In genomic region chr2:164521841-164522240, GRCm38 (mm10) we compare ENCODE assay signal across 10 mouse cellular contexts. TPM values are rescaled to one million over a fixed set of nuclear protein-coding genes. Genes with fewer than 3 reads are reported as not detected.
DNase-seq lines count a peak whose midpoint lies in the region; ATAC-seq lines count a peak whose summit lies in the region.
"Had no signal": no experiment of that assay in that cellular context is flagged by ENCODE, and none has a peak within 500 bp of the region (broad histone marks: within the 10 kb centered on the region; RNA-seq: fewer than 3 reads in every experiment).

No protein-coding gene starts in this region.

- peaks cover 3% of the 10 kb centered on the region; the same call in 1 of the 2 replicates for H3K27me3 ChIP-seq in limb, embryonic 12.5 days
- peaks cover 21% of the 10 kb centered on the region for H3K27me3 ChIP-seq in limb, embryonic 10.5 days (ENCODE audit: low read depth, poor library complexity, severe bottlenecking)
- H3K27me3 ChIP-seq in lung, embryonic 16.5 days (ENCODE audit: control insufficient read depth, insufficient read depth, low read depth, low read length): no peaks in the 10 kb centered on the region

- H3K4me3 ChIP-seq in limb, embryonic 12.5 days (replicated peaks): no peak overlapping the region
- H3K4me3 ChIP-seq in limb, embryonic 10.5 days: no peak overlapping the region
- no peak overlapping the region for H3K4me3 ChIP-seq in lung, embryonic 16.5 days (ENCODE audit: low read length)

- DNase-seq in limb, embryonic 10.5 days (ENCODE audit: low spot score): no peak
- DNase-seq in thymus, postnatal 0 days (ENCODE audit: low spot score): peak; percentile 81
- no peak for DNase-seq in urinary bladder, adult 18-20 months (ENCODE audit: low spot score in 2 of 2)
- DNase-seq in gastrocnemius, postnatal 14 days: no peak
- DNase-seq in frontal cortex, postnatal 25 days (ENCODE audit: low spot score in 2 of 2): no peak
- DNase-seq: cerebellum, postnatal 36 days had no signal

- ATAC-seq in limb, embryonic 12.5 days (ENCODE audit: insufficient number of reproducible peaks, insufficient read depth, low FRiP score, low TSS enrichment, low read depth): no peak
- ATAC-seq in activated CD4-positive, CD25-positive, alpha-beta regulatory T cell, adult 4 months: peak; percentile 89
- peak; percentile 57; the same call in 1 of the 2 replicates for ATAC-seq in lung, embryonic 16.5 days (ENCODE audit: low read depth)

- peak overlapping the region; percentile 19 for H3K4me2 ChIP-seq in limb, embryonic 12.5 days
- H3K4me2 ChIP-seq in lung, embryonic 16.5 days (ENCODE audit: low read depth, low read length): peak overlapping the region; percentile 25

- 16% methylated on average over 11 of the region's 11 CpGs for WGBS in limb, embryonic 12.5 days
- 17% methylated on average over 11 of the region's 11 CpGs for WGBS in limb, embryonic 10.5 days
- 14% methylated on average over 11 of the region's 11 CpGs for WGBS in lung, embryonic 16.5 days

- H3K36me3 ChIP-seq in limb, embryonic 12.5 days: no peaks in the 10 kb centered on the region
- H3K36me3 ChIP-seq in limb, embryonic 10.5 days: no peaks in the 10 kb centered on the region
- no peaks in the 10 kb centered on the region for H3K36me3 ChIP-seq in lung, embryonic 16.5 days (ENCODE audit: control insufficient read depth, insufficient read depth, low read length)

- peaks cover 13% of the 10 kb centered on the region for H3K9me3 ChIP-seq in limb, embryonic 12.5 days
- H3K9me3 ChIP-seq in limb, embryonic 10.5 days (replicated peaks): peaks cover under 1% of the 10 kb centered on the region; the same call in 1 of the 2 replicates
- no peaks in the 10 kb centered on the region for H3K9me3 ChIP-seq in lung, embryonic 16.5 days (ENCODE audit: control insufficient read depth, low read length)

- H3K4me1 ChIP-seq in limb, embryonic 12.5 days (replicated peaks): peaks cover 29% of the 10 kb centered on the region
- H3K4me1 ChIP-seq in limb, embryonic 10.5 days: peaks cover 19% of the 10 kb centered on the region
- no peaks in the 10 kb centered on the region; the same call in 1 of the 2 replicates for H3K4me1 ChIP-seq in lung, embryonic 16.5 days (replicated peaks; ENCODE audit: control insufficient read depth, insufficient read depth, low read length)

- no peak overlapping the region for H3K27ac ChIP-seq in limb, embryonic 12.5 days
- no peak overlapping the region for H3K27ac ChIP-seq in limb, embryonic 10.5 days
- peak overlapping the region; percentile 49; the same call in 1 of the 2 replicates for H3K27ac ChIP-seq in lung, embryonic 16.5 days (ENCODE audit: low read length)

- intact Hi-C loops in gastrocnemius, postnatal 14 days (cut with DNase I; ENCODE audit: low total_unique reads): no loop called here

- no peak overlapping the region for H3K9ac ChIP-seq in limb, embryonic 12.5 days (replicated peaks)
- no peak overlapping the region for H3K9ac ChIP-seq in lung, embryonic 16.5 days (ENCODE audit: low read length)

RNA-seq across cellular contexts. Expression of gene Pigt, which starts 24.5 kb away (rescaled TPM):
- 24.9 and 32.7 TPM in 2 replicates for polyA plus RNA-seq in limb, embryonic 12.5 days (2016; fragmentation: Nextera tagmentation; extraction: Ambion mirVana)
- polyA plus RNA-seq in limb, embryonic 10.5 days (2016; fragmentation: Nextera tagmentation; extraction: Ambion mirVana): 35.7 and 37.5 TPM in 2 replicates
- polyA plus RNA-seq in activated CD4-positive, CD25-positive, alpha-beta regulatory T cell, adult 4 months (2017; shearing (Covaris generic)): 10 to 100 TPM; 19.6 to 47.7 TPM
- 62.0 and 63.2 TPM in 2 replicates for polyA plus RNA-seq in lung, embryonic 16.5 days (2015; fragmentation: Nextera tagmentation; extraction: Ambion mirVana)
- 47.2 and 51.1 TPM in 2 replicates for polyA plus RNA-seq in thymus, postnatal 0 days (2015; fragmentation: Nextera tagmentation; extraction: Ambion mirVana)
- total RNA-seq in gastrocnemius, postnatal 14 days (2021): 10 to 100 TPM; 36.8 to 41.0 TPM

RNA-seq across cellular contexts. Expression of gene Dbndd2, which starts 35.9 kb away (rescaled TPM):
- polyA plus RNA-seq in limb, embryonic 12.5 days (2016; fragmentation: Nextera tagmentation; extraction: Ambion mirVana): 1.2 and 1.7 TPM in 2 replicates
- 0.70 and 2.1 TPM in 2 replicates for polyA plus RNA-seq in limb, embryonic 10.5 days (2016; fragmentation: Nextera tagmentation; extraction: Ambion mirVana)
- polyA plus RNA-seq in activated CD4-positive, CD25-positive, alpha-beta regulatory T cell, adult 4 months (2017; shearing (Covaris generic)): 1 to 10 TPM; 2.1 to 6.8 TPM
- polyA plus RNA-seq in lung, embryonic 16.5 days (2015; fragmentation: Nextera tagmentation; extraction: Ambion mirVana): 13.0 and 23.4 TPM in 2 replicates
- 12.6 and 15.3 TPM in 2 replicates for polyA plus RNA-seq in thymus, postnatal 0 days (2015; fragmentation: Nextera tagmentation; extraction: Ambion mirVana)
- total RNA-seq in gastrocnemius, postnatal 14 days (2021): 10 to 100 TPM; 14.6 to 20.6 TPM

RNA-seq across cellular contexts. Expression of gene Wfdc2, which starts 40.4 kb away (rescaled TPM):
- 36.2 and 39.6 TPM in 2 replicates for polyA plus RNA-seq in limb, embryonic 12.5 days (2016; fragmentation: Nextera tagmentation; extraction: Ambion mirVana)
- polyA plus RNA-seq in limb, embryonic 10.5 days (2016; fragmentation: Nextera tagmentation; extraction: Ambion mirVana): 35.5 and 40.0 TPM in 2 replicates
- not detected for polyA plus RNA-seq in activated CD4-positive, CD25-positive, alpha-beta regulatory T cell, adult 4 months (2017; shearing (Covaris generic))
- 486 and 558 TPM in 2 replicates for polyA plus RNA-seq in lung, embryonic 16.5 days (2015; fragmentation: Nextera tagmentation; extraction: Ambion mirVana)
- polyA plus RNA-seq in thymus, postnatal 0 days (2015; fragmentation: Nextera tagmentation; extraction: Ambion mirVana): 51.3 and 53.4 TPM in 2 replicates
- total RNA-seq in gastrocnemius, postnatal 14 days (2021): not detected

RNA-seq across cellular contexts. Expression of gene Trp53tg5, which starts 48.3 kb away (rescaled TPM):
- not detected in 2 replicates for polyA plus RNA-seq in limb, embryonic 12.5 days (2016; fragmentation: Nextera tagmentation; extraction: Ambion mirVana)
- not detected in 2 replicates for polyA plus RNA-seq in limb, embryonic 10.5 days (2016; fragmentation: Nextera tagmentation; extraction: Ambion mirVana)
- under 1 TPM in 1 of 2 experiments, not detected in 1; 0.37 TPM for polyA plus RNA-seq in activated CD4-positive, CD25-positive, alpha-beta regulatory T cell, adult 4 months (2017; shearing (Covaris generic))
- not detected in 2 replicates for polyA plus RNA-seq in lung, embryonic 16.5 days (2015; fragmentation: Nextera tagmentation; extraction: Ambion mirVana)
- not detected in 2 replicates for polyA plus RNA-seq in thymus, postnatal 0 days (2015; fragmentation: Nextera tagmentation; extraction: Ambion mirVana)
- not detected for total RNA-seq in gastrocnemius, postnatal 14 days (2021)
- total RNA-seq: left cerebral cortex, adult 8-10 months had no signal

RNA-seq across cellular contexts. Expression of gene Spint3, which starts 51.4 kb away (rescaled TPM):
- polyA plus RNA-seq in limb, embryonic 12.5 days (2016; fragmentation: Nextera tagmentation; extraction: Ambion mirVana): not detected in 2 replicates
- not detected in 2 replicates for polyA plus RNA-seq in limb, embryonic 10.5 days (2016; fragmentation: Nextera tagmentation; extraction: Ambion mirVana)
- not detected for polyA plus RNA-seq in activated CD4-positive, CD25-positive, alpha-beta regulatory T cell, adult 4 months (2017; shearing (Covaris generic))
- polyA plus RNA-seq in lung, embryonic 16.5 days (2015; fragmentation: Nextera tagmentation; extraction: Ambion mirVana): not detected in 2 replicates
- polyA plus RNA-seq in thymus, postnatal 0 days (2015; fragmentation: Nextera tagmentation; extraction: Ambion mirVana): not detected in 2 replicates
- total RNA-seq in gastrocnemius, postnatal 14 days (2021): not detected
- total RNA-seq: left cerebral cortex, adult 8-10 months had no signal

Comparison
In these comparisons a context has a peak if more than half of its experiments do, and no peak if none do; other contexts are left out.
1. RNA of gene Wfdc2, which starts 40.4 kb away (polyA plus RNA-seq): 486 to 558 TPM in lung, embryonic 16.5 days, 51.3 to 53.4 TPM in thymus, postnatal 0 days, 35.5 to 40.0 TPM in limb, embryonic 10.5 days and 36.2 to 39.6 TPM in limb, embryonic 12.5 days; not detected in activated CD4-positive, CD25-positive, alpha-beta regulatory T cell, adult 4 months; every median in the first group is over 10 times any median in the second.